Mouse (Mus musculus): ENCODE data around the gene Melk. TPM values are rescaled to one million over a fixed set of nuclear protein-coding genes. Genes with fewer than 3 reads are reported as not detected.

The Melk gene
- polyA plus RNA-seq, 2 experiments: 22.8 to 29.9 TPM

GRCm38 (mm10) chr4:44327976-44328375 lies 27.3 kb downstream of the Melk start:
- Histone ChIP-seq H3K27ac (replicated peaks; ENCODE audit: low read depth, low read length) (no peak overlapping the region), H3K27me3 (ENCODE audit: control insufficient read depth, insufficient read depth, low read length) (no peaks in the 10 kb centered on the region), H3K4me2 (replicated peaks; ENCODE audit: low read depth, low read length, severe bottlenecking) (no peak overlapping the region), H3K4me1 (ENCODE audit: control insufficient read depth, insufficient read depth, low read length) (no peaks in the 10 kb centered on the region), H3K9me3 (ENCODE audit: control insufficient read depth, low read length) (no peaks in the 10 kb centered on the region), H3K4me3 (replicated peaks; ENCODE audit: low read length) (no peak overlapping the region), H3K36me3 (ENCODE audit: control insufficient read depth, insufficient read depth, low read length) (peaks cover 26% of the 10 kb centered on the region), H3K9ac (ENCODE audit: low read depth, low read length, severe bottlenecking) (no peak overlapping the region)
- 90% methylated on average over 1 of the region's 1 CpGs for WGBS
- DNase-seq (ENCODE audit: low spot score) (no peak), ATAC-seq (ENCODE audit: low FRiP score, low read depth) (no peak)
- TF ChIP-seq POLR2A (IDR thresholded peaks at IDR 0.05; ENCODE audit: borderline replicate concordance, extremely low read depth, insufficient read depth, insufficient read length): no peak

- H3K27me3 ChIP-seq (ENCODE audit: control insufficient read depth, insufficient read depth, low read length): no peaks in the 10 kb centered on the region
- DNase-seq (ENCODE audit: low spot score) (no peak), ATAC-seq (ENCODE audit: low FRiP score, low read depth) (no peak)
- H3K4me3 ChIP-seq (replicated peaks; ENCODE audit: low read length): no peak overlapping the region
- no peak overlapping the region for H3K4me2 ChIP-seq (replicated peaks; ENCODE audit: low read depth, low read length, severe bottlenecking)
- H3K27ac ChIP-seq (replicated peaks; ENCODE audit: low read depth, low read length): no peak overlapping the region
- 94% methylated on average over 8 of the region's 8 CpGs for WGBS
- no peak for TF ChIP-seq POLR2A (IDR thresholded peaks at IDR 0.05; ENCODE audit: borderline replicate concordance, extremely low read depth, insufficient read depth, insufficient read length)
- peaks cover 4% of the 10 kb centered on the region; the same call in 1 of the 2 replicates for H3K36me3 ChIP-seq (ENCODE audit: control insufficient read depth, insufficient read depth, low read length)
- H3K9ac ChIP-seq (ENCODE audit: low read depth, low read length, severe bottlenecking): no peak overlapping the region
- H3K9me3 ChIP-seq (ENCODE audit: control insufficient read depth, low read length): no peaks in the 10 kb centered on the region
- no peaks in the 10 kb centered on the region for H3K4me1 ChIP-seq (ENCODE audit: control insufficient read depth, insufficient read depth, low read length)
Observed at GRCm38 (mm10) chr4:44335006-44335405, 34.3 kb downstream of the Melk start.

GRCm38 (mm10) chr4:44361670-44362069 lies 61.0 kb downstream of the Melk start:
- H3K4me3 ChIP-seq (replicated peaks; ENCODE audit: low read length): no peak overlapping the region
- ATAC-seq (ENCODE audit: low FRiP score, low read depth) (no peak), DNase-seq (ENCODE audit: low spot score) (no peak)
- no peak overlapping the region for H3K27ac ChIP-seq (replicated peaks; ENCODE audit: low read depth, low read length)
- no peaks in the 10 kb centered on the region for H3K27me3 ChIP-seq (ENCODE audit: control insufficient read depth, insufficient read depth, low read length)
- H3K4me2 ChIP-seq (replicated peaks; ENCODE audit: low read depth, low read length, severe bottlenecking): no peak overlapping the region
- H3K9me3 ChIP-seq (ENCODE audit: control insufficient read depth, low read length): no peaks in the 10 kb centered on the region
- H3K36me3 ChIP-seq (ENCODE audit: control insufficient read depth, insufficient read depth, low read length): peaks cover 5% of the 10 kb centered on the region
- H3K9ac ChIP-seq (ENCODE audit: low read depth, low read length, severe bottlenecking): no peak overlapping the region
- WGBS: 88% methylated on average over 7 of the region's 7 CpGs
- H3K4me1 ChIP-seq (ENCODE audit: control insufficient read depth, insufficient read depth, low read length): no peaks in the 10 kb centered on the region
- no peak for TF ChIP-seq POLR2A (IDR thresholded peaks at IDR 0.05; ENCODE audit: borderline replicate concordance, extremely low read depth, insufficient read depth, insufficient read length)

GRCm38 (mm10) chr4:44363434-44364013 lies 62.8 kb downstream of the Melk start:
- Histone ChIP-seq H3K4me1 (ENCODE audit: control insufficient read depth, insufficient read depth, low read length) (no peaks in the 10 kb centered on the region), H3K27ac (replicated peaks; ENCODE audit: low read depth, low read length) (no peak overlapping the region), H3K36me3 (ENCODE audit: control insufficient read depth, insufficient read depth, low read length) (peaks cover 5% of the 10 kb centered on the region), H3K4me2 (replicated peaks; ENCODE audit: low read depth, low read length, severe bottlenecking) (no peak overlapping the region), H3K9ac (ENCODE audit: low read depth, low read length, severe bottlenecking) (no peak overlapping the region), H3K9me3 (ENCODE audit: control insufficient read depth, low read length) (no peaks in the 10 kb centered on the region), H3K27me3 (ENCODE audit: control insufficient read depth, insufficient read depth, low read length) (no peaks in the 10 kb centered on the region), H3K4me3 (replicated peaks; ENCODE audit: low read length) (no peak overlapping the region)
- WGBS: 86% methylated on average over 12 of the region's 12 CpGs
- no peak; the same call in 1 of the 2 replicates for ATAC-seq (ENCODE audit: low FRiP score, low read depth)
- no peak for DNase-seq (ENCODE audit: low spot score)
- no peak for TF ChIP-seq POLR2A (IDR thresholded peaks at IDR 0.05; ENCODE audit: borderline replicate concordance, extremely low read depth, insufficient read depth, insufficient read length)

GRCm38 (mm10) chr4:44392231-44393216 lies 91.8 kb downstream of the Melk start:
- no peak for TF ChIP-seq POLR2A (IDR thresholded peaks at IDR 0.05; ENCODE audit: borderline replicate concordance, extremely low read depth, insufficient read depth, insufficient read length)
- H3K27ac ChIP-seq (replicated peaks; ENCODE audit: low read depth, low read length): no peak overlapping the region
- no peaks in the 10 kb centered on the region for H3K9me3 ChIP-seq (ENCODE audit: control insufficient read depth, low read length)
- WGBS: 84% methylated on average over 36 of the region's 37 CpGs
- ATAC-seq (ENCODE audit: low FRiP score, low read depth): no peak
- no peak overlapping the region for H3K4me2 ChIP-seq (replicated peaks; ENCODE audit: low read depth, low read length, severe bottlenecking)
- no peaks in the 10 kb centered on the region for H3K4me1 ChIP-seq (ENCODE audit: control insufficient read depth, insufficient read depth, low read length)
- DNase-seq (ENCODE audit: low spot score): no peak
- no peak overlapping the region for H3K4me3 ChIP-seq (replicated peaks; ENCODE audit: low read length)
- H3K9ac ChIP-seq (ENCODE audit: low read depth, low read length, severe bottlenecking): no peak overlapping the region
- no peaks in the 10 kb centered on the region for H3K36me3 ChIP-seq (ENCODE audit: control insufficient read depth, insufficient read depth, low read length)
- no peaks in the 10 kb centered on the region for H3K27me3 ChIP-seq (ENCODE audit: control insufficient read depth, insufficient read depth, low read length)

Data from limb, embryonic 14.5 days (tissue).